Mouse (Mus musculus): Measurements from ENCODE around the gene Tmem185a. TPM values are rescaled to one million over a fixed set of nuclear protein-coding genes. Genes with fewer than 3 reads are reported as not detected.
"Not testable (repeated sequence)": the region's sequence is repeated elsewhere in the genome, so short reads cannot be mapped to it uniquely, and the experiment has no call there.

Gene Tmem185a
- polyA plus RNA-seq, 1 experiment from 2014 or later, result 20.5 TPM

DNA sequence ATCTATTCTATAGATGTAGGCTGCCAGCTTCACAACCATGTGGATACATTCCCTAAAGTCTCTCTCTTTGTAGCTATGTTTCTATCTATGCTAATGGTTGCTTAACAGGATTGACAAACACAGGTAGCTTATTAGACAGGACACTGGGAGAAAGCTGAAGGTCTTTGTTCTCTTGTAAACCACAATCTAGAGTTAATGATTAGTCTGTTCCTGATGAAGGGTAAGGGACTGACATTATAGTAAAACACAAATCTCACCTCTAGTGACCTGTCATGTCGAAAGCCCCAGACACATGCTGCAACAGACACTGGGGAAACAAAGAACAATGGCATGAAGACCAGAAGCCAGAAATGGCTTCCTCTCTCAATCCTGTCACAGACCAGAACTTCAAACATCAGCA, 10.1 kb downstream of the Tmem185a start:
- H3K27ac ChIP-seq (replicated peaks), result no peak overlapping the region
- no peak for TF ChIP-seq EP300 (optimal IDR thresholded peaks at IDR 0.05)
- TF ChIP-seq CTCF (IDR thresholded peaks at IDR 0.05; ENCODE audit: low read depth), result no peak
- ATAC-seq (ENCODE audit: low FRiP score, low TSS enrichment), result no peak
- no peak for DNase-seq (ENCODE audit: low spot score)
- H3K4me1 ChIP-seq (replicated peaks; ENCODE audit: control insufficient read depth, insufficient read depth), result no peaks in the 10 kb centered on the region
- no peak overlapping the region for H3K4me2 ChIP-seq (replicated peaks; ENCODE audit: low read depth)
- H3K9ac ChIP-seq (ENCODE audit: low read length), result no peak overlapping the region
- 57% methylated on average over 1 of the region's 1 CpGs for WGBS
- H3K27me3 ChIP-seq (ENCODE audit: control insufficient read depth, insufficient read depth, low read length), result no peaks in the 10 kb centered on the region
- H3K4me3 ChIP-seq (ENCODE audit: low read depth, low read length), result no peak overlapping the region
- no peaks in the 10 kb centered on the region for H3K9me3 ChIP-seq (ENCODE audit: control insufficient read depth, low read length)
- H3K36me3 ChIP-seq (ENCODE audit: control insufficient read depth, insufficient read depth, low read length), result no peaks in the 10 kb centered on the region

DNA sequence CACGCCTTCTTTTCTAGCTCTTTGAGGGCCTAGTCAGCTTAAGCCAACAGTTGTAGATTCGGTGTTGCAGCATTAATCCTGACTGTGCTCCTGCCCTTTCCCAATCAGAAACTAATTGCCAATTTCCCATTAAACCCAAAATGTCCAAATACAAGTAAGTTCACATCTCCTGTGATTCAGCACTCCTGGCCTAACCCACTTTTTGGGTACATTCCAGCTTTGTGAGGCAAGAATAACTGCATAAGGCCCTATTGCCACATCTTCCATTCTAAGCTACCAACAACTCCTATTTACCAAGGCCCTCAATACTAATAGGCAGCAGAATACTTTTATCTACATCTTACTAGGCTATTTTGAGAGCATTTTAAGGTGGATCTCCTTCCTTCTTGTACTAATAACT, 11.5 kb downstream of the Tmem185a start:
- Histone ChIP-seq H3K36me3 (ENCODE audit: control insufficient read depth, insufficient read depth, low read length) (no peaks in the 10 kb centered on the region), H3K27me3 (ENCODE audit: control insufficient read depth, insufficient read depth, low read length) (no peaks in the 10 kb centered on the region), H3K9ac (ENCODE audit: low read length) (no peak overlapping the region), H3K9me3 (ENCODE audit: control insufficient read depth, low read length) (no peaks in the 10 kb centered on the region), H3K4me3 (ENCODE audit: low read depth, low read length) (no peak overlapping the region), H3K4me2 (replicated peaks; ENCODE audit: low read depth) (no peak overlapping the region), H3K4me1 (replicated peaks; ENCODE audit: control insufficient read depth, insufficient read depth) (no peaks in the 10 kb centered on the region), H3K27ac (replicated peaks) (no peak overlapping the region)
- 80% methylated on average over 2 of the region's 2 CpGs for WGBS
- ATAC-seq (ENCODE audit: low FRiP score, low TSS enrichment), result no peak
- TF ChIP-seq EP300 (optimal IDR thresholded peaks at IDR 0.05) (no peak), CTCF (IDR thresholded peaks at IDR 0.05; ENCODE audit: low read depth) (no peak)
- no peak for DNase-seq (ENCODE audit: low spot score)

DNA sequence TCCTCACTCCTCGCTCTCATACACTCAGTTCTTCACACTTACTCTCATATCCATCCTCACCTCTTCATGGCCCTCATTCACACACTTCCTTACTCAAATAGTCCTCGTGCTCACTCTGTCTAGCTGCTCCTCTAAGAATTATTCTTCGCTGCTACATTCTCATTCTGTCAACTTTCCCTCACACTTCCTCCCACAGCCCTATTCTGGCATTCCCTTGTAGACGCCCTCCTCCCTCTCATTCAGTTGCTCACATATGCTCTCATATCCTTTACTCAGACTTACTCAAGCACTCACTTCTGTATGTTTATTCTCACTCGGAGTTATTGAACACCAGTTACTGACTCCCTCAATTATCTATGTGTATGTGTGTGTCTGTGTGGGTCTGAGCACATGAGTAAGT, 13.4 kb downstream of the Tmem185a start:
- Histone ChIP-seq H3K9me3 (ENCODE audit: control insufficient read depth, low read length) (no peaks in the 10 kb centered on the region), H3K4me1 (replicated peaks; ENCODE audit: control insufficient read depth, insufficient read depth) (no peaks in the 10 kb centered on the region), H3K9ac (ENCODE audit: low read length) (no peak overlapping the region), H3K27ac (replicated peaks) (no peak overlapping the region), H3K4me2 (replicated peaks; ENCODE audit: low read depth) (no peak overlapping the region), H3K4me3 (ENCODE audit: low read depth, low read length) (no peak overlapping the region), H3K36me3 (ENCODE audit: control insufficient read depth, insufficient read depth, low read length) (no peaks in the 10 kb centered on the region), H3K27me3 (ENCODE audit: control insufficient read depth, insufficient read depth, low read length) (no peaks in the 10 kb centered on the region)
- no peak for ATAC-seq (ENCODE audit: low FRiP score, low TSS enrichment)
- TF ChIP-seq EP300 (optimal IDR thresholded peaks at IDR 0.05), result no peak
- no peak for TF ChIP-seq CTCF (IDR thresholded peaks at IDR 0.05; ENCODE audit: low read depth)
- 83% methylated on average over 5 of the region's 5 CpGs for WGBS
- no peak for DNase-seq (ENCODE audit: low spot score)

DNA sequence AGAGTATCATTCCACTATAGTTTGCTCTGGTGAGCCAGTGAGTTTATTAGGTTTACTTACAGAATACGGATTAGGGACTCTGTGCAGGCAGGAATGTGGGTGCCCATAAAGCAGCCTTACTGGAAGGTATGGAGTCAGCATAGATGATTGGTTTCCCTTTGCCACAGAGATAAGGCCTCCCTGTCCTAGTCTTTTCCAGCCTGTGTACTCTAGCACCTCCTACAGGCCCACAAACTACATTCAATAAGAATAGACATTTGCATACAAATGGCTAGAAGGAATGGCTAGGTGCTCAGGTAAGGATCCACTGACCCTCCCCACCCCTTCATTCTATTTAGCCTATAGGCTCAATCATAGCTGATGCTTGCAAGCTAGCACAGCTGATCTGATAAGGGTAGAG, 24.6 kb downstream of the Tmem185a start:
- not testable (repeated sequence) for H3K27me3 ChIP-seq (ENCODE audit: control insufficient read depth, insufficient read depth, low read length); H3K27ac ChIP-seq (replicated peaks); ATAC-seq (ENCODE audit: low FRiP score, low TSS enrichment); H3K4me2 ChIP-seq (replicated peaks; ENCODE audit: low read depth); H3K36me3 ChIP-seq (ENCODE audit: control insufficient read depth, insufficient read depth, low read length); DNase-seq (ENCODE audit: low spot score); H3K4me3 ChIP-seq (ENCODE audit: low read depth, low read length); H3K4me1 ChIP-seq (replicated peaks; ENCODE audit: control insufficient read depth, insufficient read depth); H3K9ac ChIP-seq (ENCODE audit: low read length); H3K9me3 ChIP-seq (ENCODE audit: control insufficient read depth, low read length)
- no CpG with 5 or more reads among the region's 1 CpGs for WGBS

DNA sequence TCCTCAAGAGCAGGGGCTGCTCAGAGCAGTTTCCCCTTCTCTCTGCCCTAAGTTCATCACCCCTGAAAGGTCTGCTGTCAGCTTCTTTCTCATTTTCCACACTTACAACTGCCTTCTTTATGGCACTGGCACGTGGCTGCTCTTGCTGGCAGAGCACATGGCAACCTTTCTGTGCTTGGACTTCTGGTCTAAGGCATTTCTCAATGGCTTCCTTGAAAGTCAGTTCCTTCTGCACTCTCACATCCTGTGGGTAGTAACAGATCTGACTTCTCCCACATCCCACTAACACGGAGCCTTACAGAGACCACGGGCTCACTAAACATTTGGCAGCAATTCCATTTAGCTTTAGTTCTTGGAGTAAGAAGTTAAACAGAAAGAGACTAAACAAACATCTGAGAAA, 51.5 kb downstream of the Tmem185a start:
- H3K27ac ChIP-seq (replicated peaks), result not testable (repeated sequence)

More for the DNA sequence above, 51.5 kb downstream of the Tmem185a start:
- not testable (repeated sequence) for H3K4me1 ChIP-seq (replicated peaks; ENCODE audit: control insufficient read depth, insufficient read depth); H3K27me3 ChIP-seq (ENCODE audit: control insufficient read depth, insufficient read depth, low read length); H3K9ac ChIP-seq (ENCODE audit: low read length); H3K4me2 ChIP-seq (replicated peaks; ENCODE audit: low read depth); DNase-seq (ENCODE audit: low spot score); H3K4me3 ChIP-seq (ENCODE audit: low read depth, low read length); H3K9me3 ChIP-seq (ENCODE audit: control insufficient read depth, low read length); ATAC-seq (ENCODE audit: low FRiP score, low TSS enrichment); H3K36me3 ChIP-seq (ENCODE audit: control insufficient read depth, insufficient read depth, low read length)
- WGBS, result 58% methylated on average over 3 of the region's 3 CpGs

Other genes with a start within 250 kb of the Tmem185a start
- gene Ids, start 112.1 kb downstream of the Tmem185a start, polyA plus RNA-seq (2015; fragmentation: Nextera tagmentation; extraction: Ambion mirVana), result 3.2 and 3.3 TPM in 2 replicates
- 26.2 and 27.3 TPM in 2 replicates for gene 1110012L19Rik, start 91.3 kb downstream of the Tmem185a start, polyA plus RNA-seq (2015; fragmentation: Nextera tagmentation; extraction: Ambion mirVana)